Mouse (Mus musculus) layer of hippocampus, adult 2 months (tissue): ENCODE measurements around the gene Tmem220. TPM values are rescaled to one million over a fixed set of nuclear protein-coding genes. Genes with fewer than 3 reads are reported as not detected.
"Not testable (repeated sequence)": the region's sequence is repeated elsewhere in the genome, so short reads cannot be mapped to it uniquely, and the experiment has no call there.

Experiments
- DNase-seq, 2 experiments: peaks; one replicate each; pipeline ENCODE4 v3.0.0; 2022; ENCODE audit warnings: low spot score in 2 of 2
- H3K27ac ChIP-seq: fragments of 200-600 bp; 2 replicates; pipeline ENCODE4 v1.8.1; 2022
- H3K4me3 ChIP-seq: fragments of 200-600 bp; 2 replicates; pipeline ENCODE4 v1.8.1; 2022; ENCODE audit warnings: mild to moderate bottlenecking
- CTCF ChIP-seq: fragments of 200-600 bp; conservative IDR thresholded peaks from 2 replicates; pipeline ENCODE4 v1.8.1; 2022; ENCODE audit warnings: antibody characterized with exemption, mild to moderate bottlenecking, moderate library complexity
- total RNA-seq, 2 experiments: library from RNA; stranded (reverse); gene quantifications; 2 replicates each; pipeline ENCODE4 v1.2.3; 2021

Gene Tmem220
- total RNA-seq, 2 experiments from 2014 or later, result 0.44 to 0.95 TPM

DNA sequence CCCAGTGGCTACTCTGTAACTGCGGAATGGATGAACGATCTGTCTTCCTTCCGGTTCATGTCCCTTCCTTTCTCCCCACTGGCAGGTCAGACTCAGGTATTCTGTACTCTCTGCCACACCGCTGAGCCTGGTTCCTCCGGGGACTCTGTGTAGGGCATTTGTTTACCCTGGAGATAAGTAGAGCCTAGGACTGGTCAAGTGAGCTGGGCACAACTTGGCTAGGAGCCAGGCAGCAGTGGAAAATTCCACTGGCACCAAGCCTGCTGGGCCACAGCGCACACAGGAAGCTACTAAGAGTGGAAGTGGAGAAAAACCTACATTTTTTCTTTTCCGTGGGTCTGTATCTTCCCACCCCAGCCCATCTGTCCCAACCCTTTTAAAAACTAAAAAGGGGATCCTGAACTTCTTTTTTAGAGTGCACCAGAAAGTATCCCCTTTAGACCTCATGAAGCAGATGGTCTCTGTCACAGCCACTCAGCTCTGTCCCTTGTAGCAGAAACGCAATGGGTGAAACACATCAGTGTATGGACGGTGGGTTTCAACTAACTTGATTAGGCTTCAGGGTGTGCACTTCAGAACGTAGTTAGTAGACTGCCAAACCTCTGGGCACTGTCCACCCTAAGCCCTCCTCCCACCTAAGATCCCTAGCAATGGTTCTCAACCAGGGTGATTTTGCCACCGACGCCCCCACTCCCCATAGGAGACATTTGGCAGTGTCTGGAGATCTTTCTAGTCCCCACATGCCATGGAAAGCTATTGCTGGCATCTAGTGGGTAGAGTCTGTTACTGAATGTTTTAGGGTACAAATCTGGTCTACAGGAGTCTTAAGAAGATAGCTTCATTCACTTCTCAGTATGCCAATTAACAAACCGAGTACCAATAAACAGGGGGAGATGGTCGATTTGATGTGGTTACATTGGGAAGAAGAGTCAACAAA is 26.2 kb upstream of the Tmem220 start:
- DNase-seq, result peak in 1 of 2 experiments; percentile 25
- Histone ChIP-seq H3K4me3 (no peak overlapping the region), H3K27ac (no peak overlapping the region; the same call in 1 of the 2 replicates)
- peak; percentile 56 for TF ChIP-seq CTCF

DNA sequence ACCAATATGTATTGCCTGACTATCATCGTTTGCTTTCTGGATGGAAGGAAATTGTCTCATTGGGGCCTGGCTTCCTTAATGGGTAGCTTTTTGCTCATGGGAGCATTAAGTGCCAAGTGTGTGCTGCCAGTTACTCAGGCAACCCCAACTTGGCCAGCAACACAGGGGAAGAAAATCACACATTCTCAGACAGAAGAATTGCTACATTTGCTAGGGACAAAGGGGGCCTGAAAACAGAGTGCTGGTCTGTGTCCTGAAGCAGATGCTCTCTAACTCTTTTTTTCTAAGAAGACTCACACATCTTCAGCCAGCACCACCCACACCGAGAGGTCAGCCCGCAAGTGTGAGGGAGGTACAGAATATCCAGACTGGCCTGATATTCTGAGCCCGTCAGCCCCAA is 24.3 kb upstream of the Tmem220 start:
- DNase-seq, result no peak
- no peak for TF ChIP-seq CTCF
- no peak overlapping the region for H3K27ac ChIP-seq
- no peak overlapping the region for H3K4me3 ChIP-seq

DNA sequence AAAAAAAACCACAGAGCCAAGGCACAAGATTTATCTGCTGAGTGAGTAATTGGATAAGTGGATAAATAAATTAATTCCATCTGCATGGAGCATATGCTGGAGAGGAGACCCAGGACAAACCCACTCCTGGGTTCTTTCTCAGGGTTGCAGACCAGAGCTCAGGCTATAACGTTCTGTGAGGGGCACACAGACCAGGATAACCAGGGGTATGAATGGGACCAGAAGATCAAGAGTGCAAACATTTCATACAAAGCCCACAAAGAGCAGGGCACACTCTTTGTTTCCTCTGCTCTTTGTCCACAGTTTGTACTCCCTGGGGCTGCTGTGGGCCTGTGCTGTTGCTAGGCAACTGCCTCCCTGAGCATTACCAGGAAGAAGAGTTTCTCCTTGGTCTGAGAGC is 23.2 kb upstream of the Tmem220 start:
- DNase-seq, result no peak
- no peak overlapping the region for H3K27ac ChIP-seq
- no peak overlapping the region for H3K4me3 ChIP-seq
- TF ChIP-seq CTCF, result no peak

DNA sequence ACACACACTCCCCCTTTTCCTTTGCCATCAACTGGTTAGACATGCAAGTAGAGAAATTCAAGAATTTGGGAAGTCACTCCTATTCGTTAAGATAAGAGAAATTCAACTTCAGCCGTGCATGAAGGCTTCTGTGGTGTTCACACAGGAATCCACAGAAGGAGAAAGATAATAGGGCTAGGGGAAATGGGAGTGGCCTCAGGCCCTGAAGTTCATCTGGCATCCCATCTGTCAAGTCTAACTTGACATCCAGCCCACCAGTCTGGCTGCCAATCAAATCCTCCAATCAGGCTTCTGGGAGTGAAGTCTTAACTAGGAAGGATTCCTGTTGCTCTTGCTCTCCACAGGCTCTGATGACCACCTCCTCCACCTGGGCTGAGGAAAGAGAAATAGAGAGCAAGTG is 22.0 kb upstream of the Tmem220 start:
- no peak overlapping the region for H3K27ac ChIP-seq
- no peak overlapping the region for H3K4me3 ChIP-seq
- no peak for TF ChIP-seq CTCF
- DNase-seq, result no peak

DNA sequence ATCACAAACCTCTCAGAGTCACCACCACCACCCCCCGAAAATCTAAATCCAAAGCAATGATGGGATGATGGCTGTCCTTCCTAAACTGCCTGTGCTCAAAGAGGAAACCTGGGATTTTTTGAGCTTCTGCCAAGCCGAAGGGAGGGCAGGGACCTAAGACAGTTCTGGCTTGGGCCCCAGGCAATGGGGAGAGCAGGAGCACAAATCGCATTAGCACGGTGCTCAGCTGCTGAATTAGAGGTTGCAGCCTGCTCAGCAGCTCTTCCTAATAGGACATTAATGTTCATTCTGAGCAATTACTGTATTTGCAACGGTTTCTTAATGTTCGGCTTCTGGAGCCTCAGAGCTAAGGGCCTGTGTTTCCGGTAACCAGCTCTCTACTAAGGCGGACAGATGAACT is 17.0 kb upstream of the Tmem220 start:
- H3K27ac ChIP-seq, result no peak overlapping the region
- no peak overlapping the region for H3K4me3 ChIP-seq
- DNase-seq, result no peak
- no peak for TF ChIP-seq CTCF

DNA sequence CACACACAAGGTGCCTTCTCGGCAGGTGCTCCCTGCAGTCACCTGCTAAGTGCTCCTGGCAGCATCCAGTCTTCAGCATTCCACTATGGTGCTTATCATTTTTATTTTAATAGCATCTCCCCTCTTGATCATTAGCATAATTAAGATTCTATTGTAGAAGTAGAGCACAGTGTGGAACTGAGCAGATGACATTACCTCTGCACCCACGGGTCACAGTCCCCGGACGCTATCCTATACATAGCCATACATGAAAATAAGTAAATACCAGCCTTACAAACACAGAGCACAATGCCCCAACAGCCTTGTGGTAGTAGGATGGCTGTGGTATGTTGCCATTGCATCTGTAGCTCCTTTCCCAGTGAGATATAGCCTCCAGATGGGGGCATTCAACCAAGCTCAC is 16.4 kb upstream of the Tmem220 start:
- no peak overlapping the region for H3K27ac ChIP-seq
- H3K4me3 ChIP-seq, result no peak overlapping the region
- no peak for TF ChIP-seq CTCF
- no peak for DNase-seq

DNA sequence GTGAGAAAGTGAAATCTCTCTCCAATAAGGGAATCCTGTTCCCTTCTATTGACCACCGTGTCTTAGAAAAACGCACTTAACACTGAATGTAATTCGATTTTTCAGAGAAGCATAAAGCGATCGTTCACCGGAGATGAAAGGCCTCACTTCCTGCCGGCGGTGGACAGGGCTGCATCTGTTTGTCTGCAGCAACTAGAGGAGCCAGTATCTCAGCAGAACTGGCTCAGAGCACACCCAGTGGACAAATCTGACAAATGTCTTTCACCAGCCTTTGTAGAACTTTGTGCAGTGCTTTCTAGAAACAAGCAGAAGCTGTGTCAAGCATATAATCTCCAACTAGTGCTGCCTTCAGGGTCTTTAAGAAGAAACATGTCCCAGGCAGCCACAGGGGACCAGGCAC is 14.5 kb upstream of the Tmem220 start:
- peak; percentile 66 for TF ChIP-seq CTCF
- no peak for DNase-seq
- Histone ChIP-seq H3K4me3 (no peak overlapping the region), H3K27ac (no peak overlapping the region)

DNA sequence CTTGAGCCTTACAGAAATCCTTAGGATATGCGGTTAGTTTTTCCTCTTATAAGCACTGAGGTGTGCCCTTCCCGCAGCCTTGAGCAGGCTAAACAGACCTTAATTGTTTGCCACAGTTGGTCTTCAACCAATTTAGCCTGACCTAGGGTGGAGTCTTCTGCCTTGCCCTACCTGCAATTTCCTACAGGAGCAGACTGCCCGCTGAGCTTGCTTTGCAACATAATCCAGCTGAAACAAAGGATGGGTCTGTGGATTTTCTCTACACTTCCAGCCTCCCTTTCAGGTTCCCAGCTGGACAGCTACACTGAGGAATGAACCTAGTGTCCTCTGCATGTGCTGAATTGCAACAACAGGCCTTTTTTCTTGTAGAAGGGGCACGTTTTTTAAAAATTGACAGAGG is 13.3 kb upstream of the Tmem220 start:
- no peak for TF ChIP-seq CTCF
- no peak for DNase-seq
- H3K27ac ChIP-seq, result no peak overlapping the region
- no peak overlapping the region for H3K4me3 ChIP-seq

DNA sequence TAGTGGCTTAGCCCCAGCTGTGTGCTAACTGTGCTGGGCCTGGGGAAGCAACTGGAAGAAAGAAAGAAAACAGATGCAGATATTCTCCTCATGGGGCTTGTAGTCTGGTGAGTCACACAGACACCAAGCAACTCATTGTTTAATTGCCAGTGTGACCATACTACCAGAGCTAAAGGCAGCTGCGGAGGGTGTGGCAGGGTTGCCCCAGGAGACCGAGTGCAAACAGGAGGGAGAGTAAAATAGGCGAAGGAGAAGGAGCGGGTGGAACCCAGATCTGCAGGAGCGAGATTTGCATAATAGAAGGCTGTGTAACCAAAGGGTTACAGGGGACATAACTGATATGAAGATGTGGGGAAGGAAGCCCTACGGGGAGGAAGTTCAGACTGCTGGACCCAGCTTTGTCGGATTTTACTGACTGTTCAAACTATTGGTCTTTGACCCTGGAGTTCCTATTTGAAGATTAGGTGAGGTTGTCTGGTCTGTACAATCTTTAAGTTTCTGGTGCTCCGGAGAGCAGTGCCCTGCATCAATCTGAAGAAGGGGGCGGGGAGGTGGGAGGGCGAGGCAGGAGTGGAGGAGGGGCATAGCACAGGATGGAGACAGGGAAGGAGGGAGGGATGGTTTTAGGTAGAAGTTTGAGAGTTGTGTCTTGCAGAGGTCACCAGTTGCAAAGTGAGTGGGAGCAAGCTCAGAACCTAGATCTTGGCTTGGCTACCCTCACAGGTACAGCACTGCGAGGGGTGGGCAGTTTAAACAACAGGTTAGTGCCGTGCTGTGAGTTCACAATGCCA is 7.0 kb upstream of the Tmem220 start:
- TF ChIP-seq CTCF, result no peak
- Histone ChIP-seq H3K27ac (no peak overlapping the region), H3K4me3 (no peak overlapping the region)
- no peak for DNase-seq

DNA sequence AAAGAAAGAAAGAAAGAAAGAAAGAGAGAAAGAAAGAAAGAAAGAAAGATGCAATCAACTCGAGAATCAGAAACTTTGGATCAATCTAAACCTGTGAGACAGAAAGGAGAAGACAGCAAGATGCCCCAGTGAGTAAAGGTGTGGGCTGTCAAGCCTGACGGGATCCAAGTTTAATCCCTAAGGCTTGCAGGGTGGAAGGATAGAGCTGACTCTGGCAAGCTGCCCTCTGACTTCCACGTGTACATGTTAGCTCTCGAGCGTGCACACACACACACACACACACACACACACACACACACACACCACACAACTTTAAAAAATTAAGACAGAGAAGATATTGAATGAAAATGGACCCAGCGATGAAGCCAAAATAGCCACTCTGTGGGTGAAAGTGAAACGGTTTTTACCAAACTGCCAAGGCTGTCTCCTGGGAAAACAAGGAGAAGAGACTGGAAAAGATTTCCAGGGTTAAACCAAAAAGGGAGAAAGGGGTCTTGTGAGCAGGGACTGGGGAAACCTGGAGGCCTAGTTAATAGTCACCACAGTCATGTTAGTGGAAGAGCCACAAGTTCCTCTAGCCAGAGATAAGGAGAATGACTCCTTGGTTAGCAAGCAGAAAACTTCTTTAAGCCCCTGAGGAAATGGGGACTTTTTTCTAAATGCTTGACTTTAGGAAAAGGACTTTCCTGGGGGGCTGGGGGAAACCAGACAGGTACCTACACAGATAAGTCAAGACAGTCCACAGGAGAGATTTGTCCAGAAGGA is 5.1 kb upstream of the Tmem220 start:
- no peak overlapping the region for H3K27ac ChIP-seq
- TF ChIP-seq CTCF, result no peak
- H3K4me3 ChIP-seq, result no peak overlapping the region
- DNase-seq, result no peak

DNA sequence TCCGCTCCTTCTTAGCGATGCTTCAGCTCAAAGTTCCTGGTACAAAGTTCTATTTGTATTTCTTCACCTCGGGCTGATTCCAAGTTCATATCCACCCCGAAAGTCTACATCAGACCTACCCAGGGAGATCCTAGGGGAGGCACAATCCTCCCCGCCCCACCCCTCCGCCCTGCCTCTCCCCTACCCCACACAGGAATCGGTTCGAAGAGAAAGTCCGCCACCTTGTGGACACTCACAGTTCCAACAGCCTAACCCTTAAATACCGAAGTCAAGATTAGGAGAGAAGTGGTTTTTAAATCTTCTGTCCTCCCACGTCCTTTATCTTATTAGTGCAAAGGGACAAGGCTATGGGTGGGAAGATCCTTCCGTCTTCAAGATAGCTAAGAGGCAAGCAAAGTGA is 4.0 kb upstream of the Tmem220 start:
- no peak overlapping the region for H3K27ac ChIP-seq
- peak overlapping the region; percentile 30 for H3K4me3 ChIP-seq
- peak; percentile 84 for TF ChIP-seq CTCF
- peak; percentile 39 to 70 for DNase-seq

DNA sequence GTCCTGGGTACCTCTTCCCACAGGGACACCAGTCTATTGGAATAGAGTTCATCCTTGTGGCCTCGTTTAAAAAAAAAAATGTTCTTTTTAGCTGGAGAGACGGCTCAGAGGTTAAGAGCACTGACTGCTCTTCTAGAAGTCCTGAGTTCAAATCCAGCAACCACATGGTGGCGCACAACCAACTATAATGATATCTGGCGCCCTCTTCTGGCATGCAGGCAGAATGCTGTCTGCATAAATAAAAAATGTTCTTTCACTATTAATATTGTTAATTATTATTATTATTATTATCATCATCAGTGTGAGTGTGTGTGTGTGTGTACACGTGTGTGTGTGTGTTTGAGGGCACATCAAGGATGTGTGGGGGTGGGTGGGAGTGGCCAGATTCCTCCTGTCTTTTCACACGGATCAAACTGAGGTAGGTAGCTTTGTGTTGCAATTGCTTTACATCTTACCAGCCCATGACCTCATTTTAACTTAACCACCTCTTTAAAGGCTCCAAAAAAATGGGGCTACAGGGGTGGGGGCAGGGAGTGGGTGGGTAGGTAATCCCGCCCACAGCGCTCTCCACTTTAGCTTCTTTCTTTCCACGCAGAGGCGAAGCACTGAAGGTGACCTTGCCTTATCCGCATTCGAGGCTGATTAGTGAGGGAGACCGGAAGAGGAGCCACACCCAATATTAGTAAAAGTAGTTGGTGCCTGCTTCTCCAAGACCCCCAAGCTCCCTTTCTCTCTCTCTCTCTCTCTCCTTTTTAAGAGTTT is 2.4 kb upstream of the Tmem220 start:
- no peak overlapping the region for H3K4me3 ChIP-seq
- TF ChIP-seq CTCF, result peak; percentile 74
- no peak for DNase-seq
- H3K27ac ChIP-seq, result no peak overlapping the region

DNA sequence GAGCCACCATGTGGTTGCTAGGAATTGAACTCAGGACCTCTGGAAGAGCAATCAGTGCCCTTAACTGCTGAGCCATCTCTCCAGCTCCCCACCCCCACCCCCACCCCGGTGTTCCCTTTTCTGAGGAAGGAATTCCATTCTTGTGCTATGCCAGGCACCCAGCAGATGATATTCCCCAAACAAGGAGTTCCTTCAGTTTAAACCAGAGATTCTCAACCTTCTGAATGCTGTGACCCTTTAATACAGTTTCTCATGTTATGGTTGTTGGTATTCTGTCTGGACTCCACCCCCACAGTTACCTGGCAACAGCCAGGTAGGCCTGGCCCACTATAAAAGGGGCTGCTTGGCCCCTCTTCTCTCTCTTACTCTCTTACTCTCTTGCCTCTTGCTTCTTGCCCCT is 1.8 kb upstream of the Tmem220 start:
- H3K27ac ChIP-seq, DNase-seq, H3K4me3 ChIP-seq: not testable (repeated sequence)
